7 mouse cellular contexts compared by ENCODE assay signal in the genomic region with DNA sequence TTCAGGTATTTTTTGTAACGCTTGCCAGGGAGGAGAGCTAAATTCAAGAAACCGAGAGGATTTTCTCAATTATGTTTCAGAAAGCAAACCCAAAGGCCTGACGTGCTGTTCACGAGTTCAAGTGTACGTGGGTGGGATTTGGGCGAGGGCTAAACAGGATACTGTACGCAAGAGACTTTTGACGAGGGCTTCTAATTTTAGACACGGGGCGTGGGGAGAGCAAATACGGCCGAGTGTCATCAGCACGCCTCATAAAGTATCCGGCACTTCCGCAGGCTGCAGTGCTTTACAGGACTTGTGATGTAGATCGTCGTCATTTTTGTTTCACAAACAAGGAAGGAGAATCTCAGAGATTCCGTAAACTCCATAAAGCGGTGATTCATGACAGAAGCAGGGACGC.
A peak's percentile ranks its signal among the peaks of the same experiment; 100 is the strongest.
DNase-seq lines count a peak whose midpoint lies in the region; ATAC-seq and TF ChIP-seq lines count a peak whose summit lies in the region.

No protein-coding gene starts in this region.

- peak overlapping the region; percentile 27 for H3K4me2 ChIP-seq in hindbrain, postnatal 0 days (ENCODE audit: low read depth, low read length)
- no peak overlapping the region for H3K4me2 ChIP-seq in midbrain, postnatal 0 days (ENCODE audit: low read depth, low read length, poor library complexity, severe bottlenecking)

- no peaks in the 10 kb centered on the region for H3K36me3 ChIP-seq in embryonic facial prominence, embryonic 10.5 days (replicated peaks)
- no peaks in the 10 kb centered on the region for H3K36me3 ChIP-seq in hindbrain, postnatal 0 days (ENCODE audit: insufficient read depth, low read length)
- H3K36me3 ChIP-seq in midbrain, postnatal 0 days (ENCODE audit: insufficient read depth, low read length) = no peaks in the 10 kb centered on the region

- peaks cover 17% of the 10 kb centered on the region for H3K4me1 ChIP-seq in embryonic facial prominence, embryonic 10.5 days
- no peaks in the 10 kb centered on the region for H3K4me1 ChIP-seq in hindbrain, postnatal 0 days (ENCODE audit: insufficient read depth, low read length)
- H3K4me1 ChIP-seq in midbrain, postnatal 0 days (ENCODE audit: insufficient read depth, low read length) = no peaks in the 10 kb centered on the region

- no peak for TF ChIP-seq CTCF in layer of hippocampus, adult 2 months (conservative IDR thresholded peaks at IDR 0.05)
- no peak for TF ChIP-seq CTCF in hindbrain, postnatal 0 days (IDR thresholded peaks at IDR 0.05; ENCODE audit: low read depth)
- TF ChIP-seq CTCF in midbrain, postnatal 0 days (IDR thresholded peaks at IDR 0.05) = no peak

- peak overlapping the region; percentile 36 for H3K4me3 ChIP-seq in layer of hippocampus, adult 2 months
- H3K4me3 ChIP-seq in embryonic facial prominence, embryonic 10.5 days = no peak overlapping the region
- no peak overlapping the region for H3K4me3 ChIP-seq in hindbrain, postnatal 0 days (ENCODE audit: low read length)
- no peak overlapping the region for H3K4me3 ChIP-seq in midbrain, postnatal 0 days (ENCODE audit: low read depth, low read length)

- peak overlapping the region; percentile 92 for H3K27ac ChIP-seq in layer of hippocampus, adult 2 months
- H3K27ac ChIP-seq in embryonic facial prominence, embryonic 10.5 days (replicated peaks) = peak overlapping the region; percentile 67; the same call in 1 of the 2 replicates
- H3K27ac ChIP-seq in hindbrain, postnatal 0 days = peak overlapping the region; percentile 75
- peak overlapping the region; percentile 69 for H3K27ac ChIP-seq in midbrain, postnatal 0 days (ENCODE audit: low read depth, low read length)

- H3K27me3 ChIP-seq in embryonic facial prominence, embryonic 10.5 days (replicated peaks; ENCODE audit: low read depth, poor library complexity, severe bottlenecking) = no peaks in the 10 kb centered on the region
- no peaks in the 10 kb centered on the region for H3K27me3 ChIP-seq in hindbrain, postnatal 0 days (ENCODE audit: insufficient read depth, low read length)
- no peaks in the 10 kb centered on the region for H3K27me3 ChIP-seq in midbrain, postnatal 0 days (ENCODE audit: insufficient read depth, low read length)

- H3K9ac ChIP-seq in hindbrain, postnatal 0 days (replicated peaks; ENCODE audit: low read length) = no peak overlapping the region
- H3K9ac ChIP-seq in midbrain, postnatal 0 days (replicated peaks; ENCODE audit: low read length, poor library complexity, severe bottlenecking) = no peak overlapping the region

- H3K9me3 ChIP-seq in embryonic facial prominence, embryonic 10.5 days = no peaks in the 10 kb centered on the region
- H3K9me3 ChIP-seq in hindbrain, postnatal 0 days (ENCODE audit: low read length) = no peaks in the 10 kb centered on the region
- no peaks in the 10 kb centered on the region for H3K9me3 ChIP-seq in midbrain, postnatal 0 days (ENCODE audit: low read length)

- no peak for ATAC-seq in hindbrain, postnatal 0 days
- ATAC-seq in midbrain, postnatal 0 days (ENCODE audit: low FRiP score) = no peak

- 89% methylated on average over 20 of the region's 20 CpGs for WGBS in embryonic facial prominence, embryonic 10.5 days
- WGBS in hindbrain, postnatal 0 days = 72% methylated on average over 20 of the region's 20 CpGs
- WGBS in midbrain, postnatal 0 days = 81% methylated on average over 20 of the region's 20 CpGs

- DNase-seq in layer of hippocampus, adult 2 months (ENCODE audit: low spot score in 2 of 2) = no peak
- DNase-seq in layer of hippocampus, adult 9-10 months (ENCODE audit: low spot score) = no peak
- DNase-seq in embryonic facial prominence, embryonic 10.5 days (ENCODE audit: low spot score) = no peak
- DNase-seq in hindbrain, postnatal 0 days (ENCODE audit: low spot score) = no peak
- DNase-seq in midbrain, postnatal 0 days (ENCODE audit: low spot score) = no peak
- no peak for DNase-seq in c-Kit-positive CD71-positive TER-119-positive erythroid progenitor cells, embryonic 14.5 days (ENCODE audit: low spot score)
- no peak for DNase-seq in frontal cortex, postnatal 14 days (ENCODE audit: low spot score in 2 of 2)
